21 mouse cellular contexts compared by ENCODE assay signal in the genomic region with DNA sequence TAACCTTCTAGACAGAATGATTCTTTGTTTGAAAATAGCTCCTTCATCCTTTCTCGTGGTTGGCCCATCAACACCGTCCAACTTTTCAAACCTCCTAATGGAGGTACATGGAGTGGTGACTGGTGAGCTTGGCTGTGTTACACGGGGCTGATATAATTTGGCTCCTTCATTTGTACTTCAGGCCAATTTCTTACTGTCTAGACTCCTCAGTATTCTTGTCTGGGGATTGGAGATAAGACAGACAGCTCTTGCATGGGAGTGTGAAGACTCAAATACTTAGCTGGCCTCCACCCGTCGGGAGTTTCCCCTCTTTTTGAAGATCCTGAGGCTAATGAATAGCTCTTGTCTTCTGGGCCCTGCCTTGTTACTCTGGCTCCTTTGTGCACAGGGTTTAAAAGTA. TPM values are rescaled to one million over a fixed set of nuclear protein-coding genes. Genes with fewer than 3 reads are reported as not detected.
DNase-seq lines count a peak whose midpoint lies in the region; ATAC-seq and TF ChIP-seq lines count a peak whose summit lies in the region.
"Had no signal": no experiment of that assay in that cellular context is flagged by ENCODE, and none has a peak within 500 bp of the region (broad histone marks: within the 10 kb centered on the region; RNA-seq: fewer than 3 reads in every experiment).

No protein-coding gene starts in this region.

- H3K4me2 ChIP-seq in forebrain, embryonic 11.5 days (ENCODE audit: low read depth, low read length, severe bottlenecking), result no peak overlapping the region
- no peak overlapping the region for H3K4me2 ChIP-seq in forebrain, embryonic 14.5 days (ENCODE audit: low read length)
- H3K4me2 ChIP-seq in heart, embryonic 15.5 days, result no peak overlapping the region
- no peak overlapping the region for H3K4me2 ChIP-seq in liver, embryonic 14.5 days (ENCODE audit: low read depth)
- H3K4me2 ChIP-seq: forebrain, embryonic 13.5 days; midbrain, embryonic 15.5 days had no signal

- TF ChIP-seq EP300 in liver, embryonic 14.5 days (IDR thresholded peaks at IDR 0.05; ENCODE audit: low read depth), result no peak

- H3K9me3 ChIP-seq in forebrain, embryonic 11.5 days (ENCODE audit: control insufficient read depth, low read length), result no peaks in the 10 kb centered on the region; the same call in 1 of the 2 replicates
- H3K9me3 ChIP-seq in forebrain, embryonic 14.5 days (replicated peaks; ENCODE audit: control insufficient read depth, low read length), result peaks cover 3% of the 10 kb centered on the region; the same call in 1 of the 2 replicates
- no peaks in the 10 kb centered on the region for H3K9me3 ChIP-seq in heart, embryonic 15.5 days (replicated peaks)
- H3K9me3 ChIP-seq in liver, embryonic 14.5 days (ENCODE audit: control insufficient read depth, low read length), result no peaks in the 10 kb centered on the region
- H3K9me3 ChIP-seq: forebrain, embryonic 13.5 days; midbrain, embryonic 15.5 days had no signal

- H3K36me3 ChIP-seq in forebrain, embryonic 11.5 days (ENCODE audit: control insufficient read depth, insufficient read depth, low read length), result peaks cover 9% of the 10 kb centered on the region; the same call in 1 of the 2 replicates
- H3K36me3 ChIP-seq in forebrain, embryonic 14.5 days (ENCODE audit: control insufficient read depth, insufficient read depth, low read length), result peaks cover 25% of the 10 kb centered on the region
- peaks cover 31% of the 10 kb centered on the region for H3K36me3 ChIP-seq in heart, embryonic 15.5 days
- H3K36me3 ChIP-seq in liver, embryonic 14.5 days (replicated peaks; ENCODE audit: control insufficient read depth, insufficient read depth, low read depth), result no peaks in the 10 kb centered on the region
- H3K36me3 ChIP-seq: G1E had no signal

- DNase-seq in forebrain, embryonic 11.5 days (ENCODE audit: low spot score), result peak; percentile 10
- DNase-seq in forebrain, embryonic 14.5 days (ENCODE audit: low spot score), result no peak
- DNase-seq in heart, adult 8-10 months (ENCODE audit: low spot score), result no peak
- peak; percentile 4 for DNase-seq in ES-CJ7 (ENCODE audit: low read depth, low spot score)
- DNase-seq in liver, embryonic 14.5 days (ENCODE audit: low read depth in 3 of 3, low spot score in 3 of 3), result peak in 1 of 3 experiments; percentile 20
- no peak for DNase-seq in urinary bladder, postnatal 4 days (ENCODE audit: low spot score in 2 of 2)
- no peak for DNase-seq in kidney, adult 18-20 months
- DNase-seq: adrenal gland, postnatal 25 days; cerebellum, adult 8-10 months; gastrocnemius, postnatal 14 days; kidney, adult 2 months; kidney, postnatal 10 days; layer of hippocampus, postnatal 36 days; thymus, postnatal 36 days had no signal

- ATAC-seq in forebrain, embryonic 11.5 days (replicated peaks; ENCODE audit: low FRiP score), result no peak
- ATAC-seq in forebrain, embryonic 14.5 days, result no peak
- ATAC-seq in heart, embryonic 15.5 days (replicated peaks; ENCODE audit: insufficient number of reproducible peaks, insufficient read depth, low FRiP score, low read depth), result no peak; the same call in 1 of the 2 replicates
- peak; percentile 69 for ATAC-seq in liver, embryonic 14.5 days (ENCODE audit: insufficient read depth)
- ATAC-seq: forebrain, embryonic 13.5 days; midbrain, embryonic 15.5 days had no signal

- H3K4me1 ChIP-seq in forebrain, embryonic 11.5 days (replicated peaks; ENCODE audit: control insufficient read depth, insufficient read depth, low read length), result no peaks in the 10 kb centered on the region
- H3K4me1 ChIP-seq in forebrain, embryonic 14.5 days (ENCODE audit: control insufficient read depth, insufficient read depth, low read length), result no peaks in the 10 kb centered on the region
- peaks cover 43% of the 10 kb centered on the region for H3K4me1 ChIP-seq in heart, embryonic 15.5 days (replicated peaks)
- peaks cover 0 to 6% of the 10 kb centered on the region in 2 experiments; a peak in 2 of 4 replicates for H3K4me1 ChIP-seq in liver, embryonic 14.5 days (replicated peaks; ENCODE audit: control insufficient read depth in 2 of 2, insufficient read depth in 2 of 2, low read length in 1 of 2)
- H3K4me1 ChIP-seq: embryonic facial prominence, embryonic 10.5 days; forebrain, embryonic 13.5 days; hindbrain, embryonic 10.5 days; midbrain, embryonic 15.5 days had no signal

- WGBS in forebrain, embryonic 11.5 days, result 91% methylated on average over 5 of the region's 5 CpGs
- WGBS in forebrain, embryonic 14.5 days, result 90% methylated on average over 5 of the region's 5 CpGs
- WGBS in heart, embryonic 15.5 days, result 42% methylated on average over 5 of the region's 5 CpGs
- WGBS in liver, embryonic 14.5 days (ENCODE audit: insufficient replicate concordance), result 24% methylated on average over 5 of the region's 5 CpGs

- no peak overlapping the region for H3K9ac ChIP-seq in forebrain, embryonic 11.5 days (ENCODE audit: low read length)
- no peak overlapping the region for H3K9ac ChIP-seq in forebrain, embryonic 14.5 days (ENCODE audit: low read length)
- no peak overlapping the region for H3K9ac ChIP-seq in heart, embryonic 15.5 days
- H3K9ac ChIP-seq in liver, embryonic 14.5 days (replicated peaks), result no peak overlapping the region
- H3K9ac ChIP-seq: forebrain, embryonic 13.5 days; midbrain, embryonic 15.5 days had no signal

- no peak for TF ChIP-seq CTCF in liver, embryonic 14.5 days (IDR thresholded peaks at IDR 0.05; ENCODE audit: low read depth)

- no peaks in the 10 kb centered on the region for H3K27me3 ChIP-seq in forebrain, embryonic 11.5 days (ENCODE audit: control insufficient read depth, insufficient read depth, low read length)
- H3K27me3 ChIP-seq in forebrain, embryonic 14.5 days (replicated peaks; ENCODE audit: control insufficient read depth, insufficient read depth, low read length), result no peaks in the 10 kb centered on the region
- H3K27me3 ChIP-seq in heart, embryonic 15.5 days, result no peaks in the 10 kb centered on the region
- H3K27me3 ChIP-seq in liver, embryonic 14.5 days (ENCODE audit: control insufficient read depth, insufficient read depth, low read length), result no peaks in the 10 kb centered on the region
- H3K27me3 ChIP-seq: forebrain, embryonic 13.5 days; midbrain, embryonic 15.5 days had no signal

- no peak overlapping the region for H3K4me3 ChIP-seq in forebrain, embryonic 11.5 days (ENCODE audit: low read depth, low read length)
- no peak overlapping the region for H3K4me3 ChIP-seq in forebrain, embryonic 14.5 days (ENCODE audit: low read depth, low read length)
- no peak overlapping the region for H3K4me3 ChIP-seq in heart, embryonic 15.5 days
- H3K4me3 ChIP-seq in liver, embryonic 14.5 days (ENCODE audit: insufficient read depth in 1 of 2, low read depth in 2 of 2, low read length in 2 of 2), result no peak overlapping the region
- H3K4me3 ChIP-seq: embryonic facial prominence, embryonic 10.5 days; forebrain, embryonic 13.5 days; hindbrain, embryonic 10.5 days; midbrain, embryonic 15.5 days; myocyte had no signal

- no peak overlapping the region for H3K27ac ChIP-seq in forebrain, embryonic 11.5 days (ENCODE audit: low read depth, low read length)
- no peak overlapping the region for H3K27ac ChIP-seq in forebrain, embryonic 14.5 days (ENCODE audit: low read depth, low read length)
- peak overlapping the region; percentile 65 for H3K27ac ChIP-seq in heart, embryonic 15.5 days
- H3K27ac ChIP-seq in liver, embryonic 14.5 days, result no peak overlapping the region
- H3K27ac ChIP-seq: embryonic facial prominence, embryonic 10.5 days; forebrain, embryonic 13.5 days; hindbrain, embryonic 10.5 days; midbrain, embryonic 15.5 days had no signal

RNA-seq across cellular contexts. Expression of gene Lbh, which starts 26.3 kb away (rescaled TPM):
- 2.9 and 3.3 TPM in 2 replicates for polyA plus RNA-seq in forebrain, embryonic 11.5 days (2014; fragmentation: Nextera tagmentation; extraction: Ambion mirVana)
- 8.1 and 8.7 TPM in 2 replicates for polyA plus RNA-seq in forebrain, embryonic 14.5 days (2014; fragmentation: Nextera tagmentation; extraction: Ambion mirVana)
- polyA plus RNA-seq in heart, embryonic 15.5 days (2015; fragmentation: Nextera tagmentation; extraction: Ambion mirVana), result 23.2 and 29.0 TPM in 2 replicates
- 100 to 1,000 TPM; 352 to 622 (median 508) TPM for total RNA-seq in heart, adult 8-10 months (2022)
- 6.2 and 7.3 TPM in 2 replicates for polyA plus RNA-seq in liver, embryonic 14.5 days (2012; rRNA removed)
- 0.76 and 0.85 TPM in 2 replicates for polyA plus RNA-seq in liver, embryonic 14.5 days (2014; fragmentation: Nextera tagmentation; extraction: Ambion mirVana)

Comparison
In these comparisons a context has a peak if more than half of its experiments do, and no peak if none do; other contexts are left out.
1. DNase-seq: peak in forebrain, embryonic 11.5 days (single experiment) and ES-CJ7 (single experiment); none in forebrain, embryonic 14.5 days (single experiment), heart, adult 8-10 months (single experiment), urinary bladder, postnatal 4 days (0 of 2) and kidney, adult 18-20 months (single experiment).